Mouse (Mus musculus) monocyte, adult 59 days (primary cell): ENCODE measurements around the gene Hook1. TPM values are rescaled to one million over a fixed set of nuclear protein-coding genes. Genes with fewer than 3 reads are reported as not detected.

Experiments used
- total RNA-seq, 2 experiments: library from RNA; stranded (reverse); gene quantifications; one replicate each; pipeline ENCODE4 v1.2.4; 2023

Hook1 gene
- 1 to 10 TPM in 1 of 2 experiments, not detected in 1; 1.2 TPM for total RNA-seq

DNA sequence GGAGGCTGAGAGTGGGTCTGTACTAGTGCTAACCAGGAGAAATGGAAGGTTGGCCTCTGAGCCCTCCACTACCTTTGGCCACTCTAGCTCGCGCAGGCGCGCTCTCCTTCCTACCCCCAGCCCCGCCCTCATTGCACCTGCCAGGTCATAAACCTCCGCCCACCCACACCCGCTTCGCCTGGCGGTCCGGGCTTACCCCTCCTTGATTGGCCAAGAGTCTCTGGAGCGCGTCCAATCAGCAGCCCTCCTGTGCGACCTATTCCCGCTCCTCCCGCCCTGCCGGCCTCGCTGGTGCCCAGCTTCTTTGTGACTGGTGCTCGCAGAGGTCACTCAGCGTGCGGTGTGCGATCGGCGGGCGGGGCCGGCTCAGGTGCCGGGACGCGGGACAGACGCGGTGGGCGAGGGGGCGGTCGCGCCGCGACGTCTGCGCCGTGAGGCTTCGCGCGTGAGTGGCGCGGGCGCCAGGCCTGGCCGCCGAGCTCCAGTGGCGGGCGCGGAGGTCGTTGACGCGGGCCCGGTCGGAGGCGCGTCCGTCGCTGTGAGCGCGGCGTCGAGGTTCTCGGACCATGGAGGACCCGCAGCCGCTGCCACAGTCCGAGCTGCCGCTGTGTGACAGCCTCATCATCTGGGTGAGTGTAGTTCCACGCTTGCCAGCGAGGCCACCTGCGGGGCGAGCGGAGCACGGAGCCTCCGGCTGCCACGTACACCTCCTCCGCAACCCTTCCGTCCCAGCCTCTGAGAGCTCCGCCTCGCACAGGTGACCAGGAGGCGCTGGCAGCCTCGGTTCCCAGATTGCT is at the start of gene Hook1:
Gene Hook1, plus strand, starts transcription at position 313 of the 797 bp plus-strand sequence.

Other genes with a start within 250 kb of the Hook1 start
- gene Cyp2j13, start 110.3 kb downstream of the Hook1 start, total RNA-seq, result not detected
- gene Cyp2j12, start 173.9 kb downstream of the Hook1 start, total RNA-seq, result not detected